ENCODE assay signal across 12 mouse cellular contexts in genomic region chr10:10737041-10737681, GRCm38 (mm10). TPM values are rescaled to one million over a fixed set of nuclear protein-coding genes. Genes with fewer than 3 reads are reported as not detected.
DNase-seq lines count a peak whose midpoint lies in the region; ATAC-seq and TF ChIP-seq lines count a peak whose summit lies in the region.
"Had no signal": no experiment of that assay in that cellular context is flagged by ENCODE, and none has a peak within 500 bp of the region (broad histone marks: within the 10 kb centered on the region; RNA-seq: fewer than 3 reads in every experiment).

No protein-coding gene starts in this region.

- H3K4me2 ChIP-seq in forebrain, embryonic 14.5 days (ENCODE audit: low read length) = no peak overlapping the region
- H3K4me2 ChIP-seq in forebrain, embryonic 15.5 days (replicated peaks) = no peak overlapping the region
- H3K4me2 ChIP-seq in midbrain, postnatal 0 days (ENCODE audit: low read depth, low read length, poor library complexity, severe bottlenecking) = no peak overlapping the region
- H3K4me2 ChIP-seq in midbrain, embryonic 13.5 days (replicated peaks) = no peak overlapping the region

- no peaks in the 10 kb centered on the region for H3K4me1 ChIP-seq in forebrain, embryonic 14.5 days (ENCODE audit: control insufficient read depth, insufficient read depth, low read length)
- no peaks in the 10 kb centered on the region for H3K4me1 ChIP-seq in forebrain, embryonic 15.5 days
- H3K4me1 ChIP-seq in midbrain, postnatal 0 days (ENCODE audit: insufficient read depth, low read length) = no peaks in the 10 kb centered on the region
- no peaks in the 10 kb centered on the region for H3K4me1 ChIP-seq in midbrain, embryonic 13.5 days (replicated peaks)

- H3K27me3 ChIP-seq in forebrain, embryonic 14.5 days (replicated peaks; ENCODE audit: control insufficient read depth, insufficient read depth, low read length) = no peaks in the 10 kb centered on the region
- no peaks in the 10 kb centered on the region for H3K27me3 ChIP-seq in forebrain, embryonic 15.5 days
- H3K27me3 ChIP-seq in midbrain, postnatal 0 days (ENCODE audit: insufficient read depth, low read length) = no peaks in the 10 kb centered on the region
- H3K27me3 ChIP-seq in midbrain, embryonic 13.5 days = no peaks in the 10 kb centered on the region

- no peak for TF ChIP-seq CTCF in midbrain, postnatal 0 days (IDR thresholded peaks at IDR 0.05)

- H3K27ac ChIP-seq in forebrain, embryonic 14.5 days (ENCODE audit: low read depth, low read length) = no peak overlapping the region
- no peak overlapping the region for H3K27ac ChIP-seq in forebrain, embryonic 15.5 days (replicated peaks)
- H3K27ac ChIP-seq in midbrain, postnatal 0 days (ENCODE audit: low read depth, low read length) = no peak overlapping the region
- no peak overlapping the region for H3K27ac ChIP-seq in midbrain, embryonic 13.5 days

- H3K9me3 ChIP-seq in forebrain, embryonic 14.5 days (replicated peaks; ENCODE audit: control insufficient read depth, low read length) = no peaks in the 10 kb centered on the region
- no peaks in the 10 kb centered on the region for H3K9me3 ChIP-seq in forebrain, embryonic 15.5 days
- H3K9me3 ChIP-seq in midbrain, postnatal 0 days (ENCODE audit: low read length) = no peaks in the 10 kb centered on the region
- H3K9me3 ChIP-seq in midbrain, embryonic 13.5 days = no peaks in the 10 kb centered on the region

- 23% methylated on average over 1 of the region's 1 CpGs for WGBS in forebrain, embryonic 14.5 days
- WGBS in forebrain, embryonic 15.5 days = 12% methylated on average over 1 of the region's 1 CpGs
- 56% methylated on average over 1 of the region's 1 CpGs for WGBS in midbrain, postnatal 0 days
- WGBS in midbrain, embryonic 13.5 days = 64% methylated on average over 1 of the region's 1 CpGs

- H3K4me3 ChIP-seq in forebrain, embryonic 14.5 days (ENCODE audit: low read depth, low read length) = no peak overlapping the region
- H3K4me3 ChIP-seq in forebrain, embryonic 15.5 days = no peak overlapping the region
- no peak overlapping the region for H3K4me3 ChIP-seq in midbrain, postnatal 0 days (ENCODE audit: low read depth, low read length)
- no peak overlapping the region for H3K4me3 ChIP-seq in midbrain, embryonic 13.5 days (replicated peaks)
- H3K4me3 ChIP-seq: erythroblast, embryonic 14.5 days had no signal

- H3K9ac ChIP-seq in forebrain, embryonic 14.5 days (ENCODE audit: low read length) = no peak overlapping the region
- no peak overlapping the region for H3K9ac ChIP-seq in forebrain, embryonic 15.5 days (replicated peaks)
- H3K9ac ChIP-seq in midbrain, postnatal 0 days (replicated peaks; ENCODE audit: low read length, poor library complexity, severe bottlenecking) = no peak overlapping the region
- no peak overlapping the region for H3K9ac ChIP-seq in midbrain, embryonic 13.5 days (replicated peaks)

- no peaks in the 10 kb centered on the region for H3K36me3 ChIP-seq in forebrain, embryonic 14.5 days (ENCODE audit: control insufficient read depth, insufficient read depth, low read length)
- H3K36me3 ChIP-seq in forebrain, embryonic 15.5 days = no peaks in the 10 kb centered on the region
- no peaks in the 10 kb centered on the region for H3K36me3 ChIP-seq in midbrain, postnatal 0 days (ENCODE audit: insufficient read depth, low read length)
- H3K36me3 ChIP-seq in midbrain, embryonic 13.5 days = no peaks in the 10 kb centered on the region

- DNase-seq in forebrain, embryonic 14.5 days (ENCODE audit: low spot score) = peak; percentile 18
- DNase-seq in midbrain, postnatal 0 days (ENCODE audit: low spot score) = peak; percentile 28
- DNase-seq in left cerebral cortex, adult 9 months (ENCODE audit: low spot score in 2 of 2) = peak; percentile 5 to 55
- DNase-seq in telencephalon, adult 2 months (ENCODE audit: low read depth, low spot score) = peak; percentile 64
- no peak for DNase-seq in cerebellum, postnatal 4 days (ENCODE audit: low spot score in 2 of 2)
- DNase-seq in liver = no peak

- ATAC-seq in forebrain, embryonic 14.5 days = no peak
- no peak for ATAC-seq in forebrain, embryonic 15.5 days (replicated peaks)
- ATAC-seq in midbrain, postnatal 0 days (ENCODE audit: low FRiP score) = no peak
- ATAC-seq in midbrain, embryonic 13.5 days = no peak
- ATAC-seq: CD4-positive, CD25-positive, alpha-beta regulatory T cell, adult 4 months had no signal

RNA-seq across cellular contexts. Expression of gene Gm10944, which starts 56.0 kb away (rescaled TPM):
- polyA plus RNA-seq in forebrain, embryonic 14.5 days (2014; fragmentation: Nextera tagmentation; extraction: Ambion mirVana) = not detected in 2 replicates
- polyA plus RNA-seq in forebrain, embryonic 15.5 days (2015; fragmentation: Nextera tagmentation; extraction: Ambion mirVana) = not detected in 2 replicates
- not detected in 2 replicates for total RNA-seq in midbrain, postnatal 0 days (2014; rRNA removed)
- polyA plus RNA-seq in midbrain, postnatal 0 days (2015; fragmentation: Nextera tagmentation; extraction: Ambion mirVana) = not detected in 2 replicates
- not detected in 2 replicates for polyA plus RNA-seq in midbrain, embryonic 13.5 days (2015; fragmentation: Nextera tagmentation; extraction: Ambion mirVana)
- polyA plus RNA-seq: CD4-positive, CD25-positive, alpha-beta regulatory T cell, adult 4 months; erythroblast, embryonic 14.5 days; large intestine, adult 2 months; stomach, embryonic 14.5 days had no signal

Comparison
In these comparisons a context has a peak if more than half of its experiments do, and no peak if none do; other contexts are left out.
1. DNase-seq: peak in forebrain, embryonic 14.5 days (single experiment), midbrain, postnatal 0 days (single experiment), left cerebral cortex, adult 9 months (2 of 2) and telencephalon, adult 2 months (single experiment); none in cerebellum, postnatal 4 days (0 of 2) and liver (single experiment).